8 mouse cellular contexts compared by ENCODE assay signal in genomic region chr12:100201363-100201711, GRCm38 (mm10). TPM values are rescaled to one million over a fixed set of nuclear protein-coding genes. Genes with fewer than 3 reads are reported as not detected.
DNase-seq lines count a peak whose midpoint lies in the region; ATAC-seq and TF ChIP-seq lines count a peak whose summit lies in the region.

No protein-coding gene starts in this region.

- TF ChIP-seq CTCF in cerebellum, adult 2 months (IDR thresholded peaks at IDR 0.05; ENCODE audit: borderline replicate concordance, insufficient read depth, low read depth, low read length) = no peak

- WGBS in cerebellum, adult 2 months = 2% methylated on average over 4 of the region's 4 CpGs
- 53% methylated on average over 4 of the region's 4 CpGs for WGBS in neural tube, embryonic 11.5 days
- WGBS in limb, embryonic 15.5 days = 20% methylated on average over 4 of the region's 4 CpGs
- 25% methylated on average over 4 of the region's 4 CpGs for WGBS in stomach, embryonic 16.5 days

- TF ChIP-seq POLR2A in cerebellum, adult 2 months (IDR thresholded peaks at IDR 0.05; ENCODE audit: borderline replicate concordance, insufficient read depth, low read length) = no peak

- no peaks in the 10 kb centered on the region for H3K9me3 ChIP-seq in neural tube, embryonic 11.5 days (ENCODE audit: control insufficient read depth, low read length)
- no peaks in the 10 kb centered on the region for H3K9me3 ChIP-seq in limb, embryonic 15.5 days
- H3K9me3 ChIP-seq in stomach, embryonic 16.5 days (replicated peaks; ENCODE audit: control insufficient read depth, low read length) = no peaks in the 10 kb centered on the region

- H3K4me1 ChIP-seq in cerebellum, adult 2 months (ENCODE audit: control insufficient read depth, insufficient read depth, low read length) = peaks cover 23% of the 10 kb centered on the region; the same call in 1 of the 2 replicates
- peaks cover 8% of the 10 kb centered on the region for H3K4me1 ChIP-seq in neural tube, embryonic 11.5 days (ENCODE audit: control insufficient read depth, insufficient read depth, low read length)
- H3K4me1 ChIP-seq in limb, embryonic 15.5 days = peaks cover 34% of the 10 kb centered on the region
- peaks cover 15% of the 10 kb centered on the region for H3K4me1 ChIP-seq in stomach, embryonic 16.5 days (ENCODE audit: control insufficient read depth, insufficient read depth, low read length)

- peak overlapping the region; percentile 84 for H3K4me2 ChIP-seq in neural tube, embryonic 11.5 days (ENCODE audit: low read depth)
- peak overlapping the region; percentile 90 for H3K4me2 ChIP-seq in limb, embryonic 15.5 days
- H3K4me2 ChIP-seq in stomach, embryonic 16.5 days (ENCODE audit: low read depth, low read length) = peak overlapping the region; percentile 68

- no peak for DNase-seq in cerebellum, adult 2 months
- DNase-seq in cerebellum, postnatal 14 days = no peak
- no peak for DNase-seq in neural tube, embryonic 11.5 days (ENCODE audit: low spot score)
- no peak for DNase-seq in neural tube, embryonic 10.5 days (ENCODE audit: extremely low spot score, low spot score)
- no peak for DNase-seq in spleen, postnatal 4 days (ENCODE audit: low spot score in 2 of 2)
- no peak for DNase-seq in layer of hippocampus, postnatal 25 days (ENCODE audit: extremely low spot score in 1 of 2, low spot score in 1 of 2)

- H3K27ac ChIP-seq in cerebellum, adult 2 months (ENCODE audit: insufficient read depth, low read length) = no peak overlapping the region; the same call in 1 of the 2 replicates
- H3K27ac ChIP-seq in neural tube, embryonic 11.5 days (ENCODE audit: low read depth, low read length) = no peak overlapping the region
- H3K27ac ChIP-seq in limb, embryonic 15.5 days = no peak overlapping the region
- peak overlapping the region; percentile 90 for H3K27ac ChIP-seq in stomach, embryonic 16.5 days (ENCODE audit: low read length)

- H3K27me3 ChIP-seq in cerebellum, adult 2 months (ENCODE audit: control insufficient read depth, insufficient read depth, low read length) = no peaks in the 10 kb centered on the region
- H3K27me3 ChIP-seq in neural tube, embryonic 11.5 days (ENCODE audit: control insufficient read depth, insufficient read depth, low read length) = no peaks in the 10 kb centered on the region
- H3K27me3 ChIP-seq in limb, embryonic 15.5 days = no peaks in the 10 kb centered on the region
- no peaks in the 10 kb centered on the region for H3K27me3 ChIP-seq in stomach, embryonic 16.5 days (ENCODE audit: control insufficient read depth, insufficient read depth, low read length)

- ATAC-seq in neural tube, embryonic 11.5 days (ENCODE audit: insufficient read depth, low FRiP score, low TSS enrichment) = no peak
- no peak for ATAC-seq in limb, embryonic 15.5 days (ENCODE audit: insufficient number of reproducible peaks, low FRiP score, low TSS enrichment, low read depth)
- no peak for ATAC-seq in stomach, embryonic 16.5 days (ENCODE audit: insufficient read depth, low FRiP score)

- no peak overlapping the region for H3K9ac ChIP-seq in neural tube, embryonic 11.5 days (ENCODE audit: low read length)
- no peak overlapping the region for H3K9ac ChIP-seq in limb, embryonic 15.5 days
- H3K9ac ChIP-seq in stomach, embryonic 16.5 days (ENCODE audit: low read length) = peak overlapping the region; percentile 92

- peak overlapping the region; percentile 72 for H3K4me3 ChIP-seq in cerebellum, adult 2 months (replicated peaks; ENCODE audit: insufficient read depth, low read depth, low read length)
- H3K4me3 ChIP-seq in neural tube, embryonic 11.5 days (ENCODE audit: low read depth, low read length) = peak overlapping the region; percentile 97
- peak overlapping the region; percentile 100 for H3K4me3 ChIP-seq in limb, embryonic 15.5 days
- peak overlapping the region; percentile 85 for H3K4me3 ChIP-seq in stomach, embryonic 16.5 days (replicated peaks; ENCODE audit: low read length)

- peaks cover 14% of the 10 kb centered on the region; the same call in 1 of the 2 replicates for H3K36me3 ChIP-seq in neural tube, embryonic 11.5 days (ENCODE audit: control insufficient read depth, insufficient read depth, low read length)
- peaks cover 37% of the 10 kb centered on the region for H3K36me3 ChIP-seq in limb, embryonic 15.5 days
- H3K36me3 ChIP-seq in stomach, embryonic 16.5 days (ENCODE audit: control insufficient read depth, insufficient read depth, low read length) = peaks cover 6% of the 10 kb centered on the region

RNA-seq across cellular contexts. Expression of gene Calm1, which starts 2.1 kb away (rescaled TPM):
- 991 and 1,020 TPM in 2 replicates for polyA plus RNA-seq in cerebellum, adult 2 months (2012; rRNA removed)
- 1,303 and 1,315 TPM in 2 replicates for polyA plus RNA-seq in neural tube, embryonic 11.5 days (2014; fragmentation: Nextera tagmentation; extraction: Ambion mirVana)
- 1,371 and 1,465 TPM in 2 replicates for polyA plus RNA-seq in limb, embryonic 15.5 days (2015; fragmentation: Nextera tagmentation; extraction: Ambion mirVana)
- 1,641 and 1,693 TPM in 2 replicates for polyA plus RNA-seq in stomach, embryonic 16.5 days (2015; fragmentation: Nextera tagmentation; extraction: Ambion mirVana)
- total RNA-seq in layer of hippocampus, postnatal 25 days (2021) = 1,000 to 10,000 TPM; 1,915 to 2,063 TPM

RNA-seq across cellular contexts. Expression of gene Nrde2, which starts 41.9 kb away (rescaled TPM):
- polyA plus RNA-seq in cerebellum, adult 2 months (2012; rRNA removed) = 14.8 and 16.9 TPM in 2 replicates
- polyA plus RNA-seq in neural tube, embryonic 11.5 days (2014; fragmentation: Nextera tagmentation; extraction: Ambion mirVana) = 11.9 and 13.6 TPM in 2 replicates
- 11.7 and 12.8 TPM in 2 replicates for polyA plus RNA-seq in limb, embryonic 15.5 days (2015; fragmentation: Nextera tagmentation; extraction: Ambion mirVana)
- polyA plus RNA-seq in stomach, embryonic 16.5 days (2015; fragmentation: Nextera tagmentation; extraction: Ambion mirVana) = 9.2 and 11.1 TPM in 2 replicates
- 10 to 100 TPM; 19.4 to 21.7 TPM for total RNA-seq in layer of hippocampus, postnatal 25 days (2021)
